Mouse (Mus musculus): Measurements from ENCODE around the gene Insl5. TPM values are rescaled to one million over a fixed set of nuclear protein-coding genes. Genes with fewer than 3 reads are reported as not detected.

The Insl5 gene
- polyA plus RNA-seq, 1 experiment from 2014 or later: not detected

DNA sequence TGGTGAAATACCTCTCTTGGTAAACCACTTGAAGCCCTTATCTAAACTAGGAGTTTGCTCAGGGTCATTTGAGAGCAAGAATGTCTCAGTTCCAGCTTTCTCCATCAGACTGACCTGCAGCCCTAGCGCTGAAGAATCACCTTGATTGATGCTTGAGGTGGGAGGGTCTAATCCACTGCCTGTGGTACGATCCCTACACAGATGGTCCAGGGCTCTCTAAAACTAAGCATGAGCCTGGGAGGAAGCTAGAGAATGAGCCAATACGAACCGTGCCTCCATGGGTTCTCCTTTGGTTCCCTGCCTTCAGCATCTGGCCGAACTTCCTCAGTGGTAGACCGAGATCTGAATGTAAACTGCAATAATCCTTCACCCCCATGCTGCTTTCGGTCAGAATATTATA is 1.1 kb upstream of the Insl5 start:
- Histone ChIP-seq H3K4me3 (no peak overlapping the region), H3K27me3 (no peaks in the 10 kb centered on the region), H3K36me3 (no peaks in the 10 kb centered on the region), H3K9ac (no peak overlapping the region), H3K4me1 (no peaks in the 10 kb centered on the region), H3K4me2 (no peak overlapping the region), H3K27ac (no peak overlapping the region), H3K9me3 (no peaks in the 10 kb centered on the region)
- WGBS: 54% methylated on average over 7 of the region's 7 CpGs
- no peak for ATAC-seq (ENCODE audit: insufficient number of reproducible peaks, low FRiP score, low TSS enrichment, low read depth)

DNA sequence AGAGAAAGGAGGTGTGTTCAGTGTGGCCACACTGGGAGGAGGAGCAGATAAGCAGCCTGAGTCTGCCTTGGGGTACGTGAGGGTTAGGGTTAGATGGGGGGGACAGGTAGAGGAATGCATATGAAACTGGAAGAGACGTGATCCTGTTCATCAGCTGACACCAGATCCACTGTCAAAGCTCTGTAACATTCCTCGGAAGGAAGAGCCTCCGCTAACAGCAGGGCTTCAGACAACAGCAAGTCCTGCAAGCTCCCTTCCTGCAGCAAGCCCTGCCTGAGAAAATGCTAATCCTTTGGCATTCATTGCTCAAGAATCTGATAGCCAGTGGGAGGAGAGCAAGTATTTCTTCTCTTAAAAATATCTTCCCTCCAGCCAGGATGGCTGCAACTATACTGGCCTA is 13.2 kb downstream of the Insl5 start:
- H3K36me3 ChIP-seq: no peaks in the 10 kb centered on the region
- no peak overlapping the region for H3K4me2 ChIP-seq
- peaks cover 8% of the 10 kb centered on the region; the same call in 1 of the 2 replicates for H3K4me1 ChIP-seq
- H3K9ac ChIP-seq: no peak overlapping the region
- no peaks in the 10 kb centered on the region for H3K27me3 ChIP-seq
- H3K4me3 ChIP-seq: no peak overlapping the region
- no peak for ATAC-seq (ENCODE audit: insufficient number of reproducible peaks, low FRiP score, low TSS enrichment, low read depth)
- WGBS: 18% methylated on average over 4 of the region's 4 CpGs
- no peaks in the 10 kb centered on the region for H3K9me3 ChIP-seq
- H3K27ac ChIP-seq: no peak overlapping the region

DNA sequence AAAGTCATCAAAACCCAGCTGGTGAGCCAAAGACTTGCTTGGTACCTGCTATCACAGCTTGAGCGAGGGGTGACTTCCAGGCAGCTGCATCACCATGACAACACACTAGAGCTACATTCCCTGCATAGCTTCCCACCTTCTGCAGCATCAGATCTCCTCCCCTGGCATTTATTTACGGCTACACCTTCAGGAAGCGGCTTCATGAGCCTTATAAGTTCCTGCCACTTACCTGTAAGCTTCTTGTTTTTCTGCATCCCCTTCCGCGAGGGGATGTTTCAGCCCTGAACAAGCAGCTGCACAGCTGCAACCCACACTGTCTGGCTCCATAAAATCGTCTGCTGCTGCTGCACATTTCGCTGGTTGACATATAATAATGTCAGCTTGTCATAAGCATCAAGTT is 14.8 kb downstream of the Insl5 start:
- Histone ChIP-seq H3K4me1 (peaks cover 12% of the 10 kb centered on the region; the same call in 1 of the 2 replicates), H3K9me3 (no peaks in the 10 kb centered on the region), H3K4me3 (no peak overlapping the region), H3K4me2 (no peak overlapping the region), H3K27ac (no peak overlapping the region), H3K36me3 (no peaks in the 10 kb centered on the region), H3K9ac (no peak overlapping the region), H3K27me3 (no peaks in the 10 kb centered on the region)
- WGBS: 19% methylated on average over 7 of the region's 7 CpGs
- ATAC-seq (ENCODE audit: insufficient number of reproducible peaks, low FRiP score, low TSS enrichment, low read depth): no peak

DNA sequence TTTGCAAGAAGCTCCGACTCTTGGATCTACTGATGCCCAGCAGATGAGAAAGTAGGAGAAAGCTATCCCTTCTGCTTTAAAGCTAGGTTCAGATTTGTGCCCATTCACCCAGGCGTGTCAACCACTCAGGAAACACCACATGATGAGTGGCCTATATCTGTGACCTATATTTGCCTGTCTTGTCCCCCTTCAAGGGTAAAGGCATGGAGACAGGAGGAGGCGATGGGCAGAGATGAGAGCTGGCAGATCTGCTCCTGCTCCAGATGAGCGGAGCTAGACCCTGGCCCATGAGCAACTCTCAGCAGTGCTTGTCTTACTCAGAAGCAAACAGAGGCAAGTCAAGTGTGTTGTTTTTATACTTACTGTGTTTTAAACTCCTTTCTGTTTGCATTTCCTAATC is 15.9 kb downstream of the Insl5 start:
- Histone ChIP-seq H3K27ac (no peak overlapping the region), H3K4me2 (no peak overlapping the region), H3K9ac (no peak overlapping the region), H3K27me3 (no peaks in the 10 kb centered on the region), H3K4me1 (peaks cover 20% of the 10 kb centered on the region; the same call in 1 of the 2 replicates), H3K4me3 (no peak overlapping the region), H3K36me3 (no peaks in the 10 kb centered on the region), H3K9me3 (no peaks in the 10 kb centered on the region)
- ATAC-seq (ENCODE audit: insufficient number of reproducible peaks, low FRiP score, low TSS enrichment, low read depth): no peak
- WGBS: 91% methylated on average over 4 of the region's 4 CpGs

DNA sequence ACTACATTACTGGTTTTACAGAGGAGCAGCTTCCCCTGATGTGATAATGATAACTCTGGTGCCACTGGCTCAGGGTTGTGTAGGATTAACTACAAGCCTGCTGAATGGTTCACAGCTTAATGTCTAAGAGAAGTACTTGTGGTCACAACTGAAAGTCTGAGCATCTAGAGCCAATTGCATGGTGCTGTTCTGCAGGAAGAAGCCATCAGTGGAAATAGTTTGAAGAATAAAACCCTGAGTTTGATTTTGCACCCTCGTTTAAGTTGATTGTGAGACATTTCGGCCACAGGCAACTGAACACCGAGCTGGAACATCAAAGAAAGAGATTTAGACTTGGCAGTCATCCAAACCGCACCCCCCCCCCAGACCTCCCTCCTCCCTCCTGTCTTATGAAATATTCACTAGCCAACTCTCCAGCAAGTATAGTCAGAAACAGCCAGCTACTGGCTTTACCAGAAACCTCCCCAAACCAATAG is 19.7 kb downstream of the Insl5 start:
- 6% methylated on average over 4 of the region's 4 CpGs for WGBS
- no peak overlapping the region for H3K9ac ChIP-seq
- H3K4me3 ChIP-seq: no peak overlapping the region
- no peak for ATAC-seq (ENCODE audit: insufficient number of reproducible peaks, low FRiP score, low TSS enrichment, low read depth)
- H3K27me3 ChIP-seq: no peaks in the 10 kb centered on the region
- H3K36me3 ChIP-seq: no peaks in the 10 kb centered on the region
- H3K4me2 ChIP-seq: no peak overlapping the region
- no peak overlapping the region for H3K27ac ChIP-seq
- no peaks in the 10 kb centered on the region for H3K9me3 ChIP-seq
- peaks cover 16% of the 10 kb centered on the region; the same call in 1 of the 2 replicates for H3K4me1 ChIP-seq

DNA sequence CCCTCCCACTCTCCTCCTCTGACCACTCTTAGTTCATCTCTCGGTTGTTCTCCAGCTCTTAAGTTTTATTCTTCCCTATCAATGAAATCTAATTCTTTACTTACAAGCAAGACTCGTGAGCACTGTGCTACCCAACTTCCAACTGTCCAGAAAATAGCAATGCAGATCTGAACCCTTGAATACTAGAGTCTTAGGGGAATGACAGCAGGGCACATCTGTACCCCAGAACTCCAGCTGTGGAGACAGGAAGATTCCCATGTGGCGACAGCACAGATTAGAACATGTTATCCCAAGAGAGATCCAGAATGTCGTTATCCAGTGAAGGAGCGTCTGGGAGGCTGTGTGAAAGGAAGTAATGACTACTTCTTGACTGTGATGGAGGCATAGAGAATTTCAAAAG is 20.4 kb downstream of the Insl5 start:
- ATAC-seq (ENCODE audit: insufficient number of reproducible peaks, low FRiP score, low TSS enrichment, low read depth): no peak
- Histone ChIP-seq H3K9me3 (no peaks in the 10 kb centered on the region), H3K36me3 (no peaks in the 10 kb centered on the region), H3K27ac (0 out of 2 replicates have a peak overlapping the region, but pooled peaks have one; percentile 62), H3K4me2 (no peak overlapping the region), H3K9ac (no peak overlapping the region), H3K4me1 (peaks cover 14% of the 10 kb centered on the region; the same call in 1 of the 2 replicates), H3K4me3 (no peak overlapping the region), H3K27me3 (no peaks in the 10 kb centered on the region)
- WGBS: 55% methylated on average over 5 of the region's 5 CpGs

DNA sequence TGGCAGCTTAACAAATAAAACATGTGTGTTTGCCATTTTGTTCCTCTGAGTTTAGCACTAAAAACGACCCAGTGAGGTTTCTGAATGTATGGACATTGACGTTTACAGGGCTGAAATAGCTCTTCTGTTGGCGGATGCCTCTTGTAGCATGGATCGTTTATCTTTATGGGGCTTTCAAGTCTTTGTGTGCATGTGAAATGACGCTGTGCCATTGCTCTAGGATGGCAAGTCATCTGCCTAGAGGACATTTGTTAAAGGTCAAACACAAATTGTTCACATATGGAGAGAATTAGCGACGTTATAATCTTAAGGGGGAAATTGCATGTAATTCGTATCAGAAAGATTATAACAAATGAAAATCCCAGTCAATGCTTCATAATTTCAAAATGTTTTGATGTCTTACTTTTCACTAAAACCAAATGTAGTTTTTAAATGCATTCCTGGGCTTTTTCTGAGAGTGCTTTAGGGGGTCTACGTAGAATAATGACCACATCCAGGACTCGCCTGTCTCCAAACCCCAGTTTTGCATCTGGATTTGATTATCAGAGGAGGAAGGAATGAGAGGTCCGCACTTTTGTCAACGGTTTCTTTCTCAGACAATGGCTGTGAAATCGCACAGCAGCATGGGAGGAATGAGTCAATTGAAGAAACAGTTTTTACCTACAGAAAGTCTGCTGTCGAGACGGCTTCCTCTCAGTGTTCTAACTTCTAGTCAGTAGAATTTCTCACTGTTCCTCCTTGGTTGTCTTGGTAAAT is 21.3 kb downstream of the Insl5 start:
- H3K36me3 ChIP-seq: no peaks in the 10 kb centered on the region
- H3K9ac ChIP-seq: no peak overlapping the region
- peaks cover 14% of the 10 kb centered on the region; the same call in 1 of the 2 replicates for H3K4me1 ChIP-seq
- WGBS: 27% methylated on average over 15 of the region's 15 CpGs
- no peaks in the 10 kb centered on the region for H3K9me3 ChIP-seq
- H3K27me3 ChIP-seq: no peaks in the 10 kb centered on the region
- H3K27ac ChIP-seq: peak overlapping the region; percentile 62; the same call in 1 of the 2 replicates
- no peak overlapping the region for H3K4me2 ChIP-seq
- no peak for ATAC-seq (ENCODE audit: insufficient number of reproducible peaks, low FRiP score, low TSS enrichment, low read depth)
- H3K4me3 ChIP-seq: no peak overlapping the region

DNA sequence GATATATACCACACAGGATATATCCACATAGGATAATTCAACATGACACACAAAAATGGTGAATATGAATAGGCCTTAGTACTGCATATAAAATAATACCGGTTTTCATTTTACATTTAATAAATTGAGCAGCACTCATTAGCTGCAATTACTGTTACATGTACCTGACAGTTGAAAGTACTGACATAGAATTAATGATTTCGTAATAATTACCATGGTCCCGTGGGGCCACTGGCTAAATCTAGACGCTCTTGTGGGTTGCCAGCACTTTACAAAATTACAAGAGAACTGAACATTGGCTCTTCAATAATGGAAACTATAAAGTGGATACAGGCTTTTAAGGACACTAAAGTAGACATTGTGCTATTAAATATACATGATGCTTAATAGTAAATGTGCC is 22.0 kb downstream of the Insl5 start:
- no peaks in the 10 kb centered on the region for H3K9me3 ChIP-seq
- no peaks in the 10 kb centered on the region for H3K36me3 ChIP-seq
- WGBS: 50% methylated on average over 4 of the region's 4 CpGs
- no peak overlapping the region for H3K4me3 ChIP-seq
- no peak overlapping the region for H3K27ac ChIP-seq
- no peak overlapping the region for H3K4me2 ChIP-seq
- ATAC-seq (ENCODE audit: insufficient number of reproducible peaks, low FRiP score, low TSS enrichment, low read depth): no peak
- H3K4me1 ChIP-seq: peaks cover 14% of the 10 kb centered on the region; the same call in 1 of the 2 replicates
- H3K27me3 ChIP-seq: no peaks in the 10 kb centered on the region
- no peak overlapping the region for H3K9ac ChIP-seq

DNA sequence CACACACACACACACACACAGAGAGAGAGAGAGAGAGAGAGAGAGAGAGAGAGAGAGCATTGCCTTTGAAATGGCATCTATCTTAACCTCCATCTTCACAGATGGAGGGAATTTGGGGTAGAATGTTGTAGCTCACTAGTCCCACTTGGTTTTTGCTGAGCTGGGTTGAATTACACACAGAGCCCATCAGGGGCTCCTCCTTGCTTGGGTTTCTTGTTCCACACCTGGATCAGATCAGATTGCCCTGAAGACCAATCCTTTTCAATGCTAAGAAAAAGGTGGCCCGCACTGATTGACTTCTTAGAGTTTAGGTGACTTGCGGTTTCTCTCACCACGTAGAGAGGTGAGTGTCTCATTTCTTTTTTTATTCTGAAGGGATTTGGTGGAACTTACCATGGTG is 35.0 kb downstream of the Insl5 start:
- Histone ChIP-seq H3K9me3 (no peaks in the 10 kb centered on the region), H3K36me3 (no peaks in the 10 kb centered on the region), H3K27me3 (no peaks in the 10 kb centered on the region), H3K9ac (no peak overlapping the region), H3K4me1 (no peaks in the 10 kb centered on the region), H3K27ac (no peak overlapping the region), H3K4me3 (no peak overlapping the region), H3K4me2 (no peak overlapping the region)
- ATAC-seq (ENCODE audit: insufficient number of reproducible peaks, low FRiP score, low TSS enrichment, low read depth): no peak
- WGBS: 63% methylated on average over 3 of the region's 3 CpGs

DNA sequence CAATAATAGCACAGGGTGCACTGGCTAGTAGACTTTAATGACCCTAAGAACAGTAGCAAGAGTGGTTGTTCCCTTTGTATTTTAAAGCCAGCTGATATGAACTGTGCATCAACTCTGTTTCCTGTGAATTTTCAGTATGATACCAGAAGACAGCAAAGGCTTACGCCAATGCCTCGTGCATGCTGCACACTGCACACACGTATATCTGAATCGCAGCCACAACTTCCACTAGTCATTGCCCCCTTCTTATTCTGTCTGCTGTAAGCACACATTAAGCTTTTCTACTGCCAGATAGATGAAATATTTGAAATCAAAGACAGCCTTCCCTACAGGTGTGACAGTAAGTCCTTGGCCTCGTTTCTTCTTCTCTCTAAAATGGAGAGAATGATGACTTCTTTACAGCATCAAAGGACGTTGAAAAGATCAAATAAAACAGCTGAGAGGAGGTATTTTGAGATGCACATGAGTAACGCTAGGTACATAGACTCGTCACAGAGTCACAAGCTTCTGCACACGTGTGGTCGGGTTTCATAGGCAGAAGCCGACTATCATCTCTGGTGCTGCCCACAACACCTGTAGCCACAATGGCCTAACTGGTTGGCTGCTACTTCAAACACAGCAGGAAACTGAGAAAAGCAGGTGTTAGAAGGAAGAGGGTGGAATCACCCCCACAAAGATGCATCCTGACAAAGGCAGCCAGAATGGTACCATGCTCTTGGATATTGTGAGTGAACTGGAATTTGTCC is 35.9 kb downstream of the Insl5 start:
- Histone ChIP-seq H3K4me3 (no peak overlapping the region), H3K4me2 (no peak overlapping the region), H3K4me1 (no peaks in the 10 kb centered on the region), H3K9me3 (no peaks in the 10 kb centered on the region), H3K9ac (no peak overlapping the region), H3K27me3 (no peaks in the 10 kb centered on the region), H3K36me3 (no peaks in the 10 kb centered on the region), H3K27ac (no peak overlapping the region)
- no peak for ATAC-seq (ENCODE audit: insufficient number of reproducible peaks, low FRiP score, low TSS enrichment, low read depth)
- WGBS: 56% methylated on average over 11 of the region's 11 CpGs

DNA sequence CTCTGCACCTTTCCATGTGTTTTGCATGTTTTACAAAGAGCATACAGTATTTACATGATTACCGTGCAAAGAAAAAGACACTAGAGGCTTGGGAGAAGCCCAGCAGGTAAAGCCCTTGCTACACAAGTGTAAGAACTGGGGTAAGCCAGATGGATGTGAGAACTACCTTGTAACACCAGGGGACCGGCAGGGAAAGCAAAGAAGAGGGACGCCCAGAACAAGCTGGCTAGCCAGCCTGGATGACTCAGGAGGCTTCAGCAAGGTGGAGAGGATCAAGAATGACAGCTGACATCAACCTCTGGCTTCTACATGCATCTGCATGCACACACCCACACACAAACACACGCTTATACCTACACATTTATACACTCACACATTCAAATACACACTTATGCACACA is 36.6 kb downstream of the Insl5 start:
- Histone ChIP-seq H3K27ac (no peak overlapping the region), H3K27me3 (no peaks in the 10 kb centered on the region), H3K9me3 (no peaks in the 10 kb centered on the region), H3K4me1 (no peaks in the 10 kb centered on the region), H3K9ac (no peak overlapping the region), H3K4me3 (no peak overlapping the region), H3K4me2 (no peak overlapping the region), H3K36me3 (no peaks in the 10 kb centered on the region)
- WGBS: 65% methylated on average over 4 of the region's 4 CpGs
- ATAC-seq (ENCODE audit: insufficient number of reproducible peaks, low FRiP score, low TSS enrichment, low read depth): no peak

DNA sequence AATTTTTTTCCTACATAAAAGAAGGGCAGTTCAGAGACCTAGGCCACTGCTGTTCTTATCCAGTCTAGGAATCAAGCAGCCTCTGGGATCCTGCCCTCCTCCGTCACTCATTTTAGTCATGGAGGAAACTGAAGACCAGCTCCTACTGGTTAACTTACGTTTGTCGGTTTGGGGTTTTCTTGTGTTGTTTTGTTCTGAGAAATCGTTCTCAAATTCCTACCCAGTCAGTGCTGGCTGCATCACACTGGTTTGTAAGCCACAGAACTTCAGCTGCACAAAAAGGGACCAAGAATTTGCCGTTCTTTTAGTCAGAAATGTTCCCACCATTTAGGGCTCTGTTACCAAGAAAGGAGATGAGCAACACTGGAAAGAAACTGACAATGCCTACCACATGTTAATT is 37.3 kb downstream of the Insl5 start:
- Histone ChIP-seq H3K36me3 (no peaks in the 10 kb centered on the region), H3K9me3 (no peaks in the 10 kb centered on the region), H3K9ac (no peak overlapping the region), H3K27me3 (no peaks in the 10 kb centered on the region), H3K4me2 (no peak overlapping the region), H3K4me1 (no peaks in the 10 kb centered on the region), H3K4me3 (no peak overlapping the region), H3K27ac (no peak overlapping the region)
- 81% methylated on average over 5 of the region's 5 CpGs for WGBS
- ATAC-seq (ENCODE audit: insufficient number of reproducible peaks, low FRiP score, low TSS enrichment, low read depth): no peak

Measured in limb, embryonic 15.5 days (tissue).